Mouse (Mus musculus): ENCODE measurements at regions not wholly inside any gene's neighbourhood (a gene's known extent, or its start where the extent isn't known, plus 50 kb on each side); places are given as distances from the start of the nearest gene placed in this dataset.

DNA sequence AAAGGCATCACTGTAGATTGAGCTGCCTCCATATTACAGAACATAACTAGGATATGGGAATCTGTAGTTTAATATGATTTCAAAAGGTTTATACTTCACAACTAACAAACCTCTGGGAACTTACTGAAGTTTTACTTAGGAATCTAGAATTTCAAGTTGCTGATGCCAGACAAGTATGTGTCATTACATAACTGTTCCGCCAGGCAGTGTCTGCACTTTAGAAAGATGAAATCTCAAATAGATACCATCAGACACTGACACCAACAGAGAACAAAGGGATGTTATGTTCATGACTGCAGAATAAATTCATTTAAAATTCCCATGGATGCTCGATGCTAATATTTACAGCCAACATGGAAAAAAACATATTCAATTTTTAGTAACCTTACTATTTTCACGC is 117.7 kb upstream of the Arsj start:
- TF ChIP-seq CTCF (IDR thresholded peaks at IDR 0.05; ENCODE audit: borderline replicate concordance, control insufficient read depth, extremely low read depth, insufficient read depth, low read length, poor library complexity) (no peak), POLR2A (IDR thresholded peaks at IDR 0.05; ENCODE audit: control insufficient read depth, extremely low read depth, insufficient read depth, low read length, poor library complexity) (no peak)
